Mouse (Mus musculus): Measurements from ENCODE around the gene Abcc9. TPM values are rescaled to one million over a fixed set of nuclear protein-coding genes. Genes with fewer than 3 reads are reported as not detected.
"Not testable (repeated sequence)": the region's sequence is repeated elsewhere in the genome, so short reads cannot be mapped to it uniquely, and the experiment has no call there.

Abcc9 gene
- polyA plus RNA-seq, 2 experiments from 2014 or later = not detected

DNA sequence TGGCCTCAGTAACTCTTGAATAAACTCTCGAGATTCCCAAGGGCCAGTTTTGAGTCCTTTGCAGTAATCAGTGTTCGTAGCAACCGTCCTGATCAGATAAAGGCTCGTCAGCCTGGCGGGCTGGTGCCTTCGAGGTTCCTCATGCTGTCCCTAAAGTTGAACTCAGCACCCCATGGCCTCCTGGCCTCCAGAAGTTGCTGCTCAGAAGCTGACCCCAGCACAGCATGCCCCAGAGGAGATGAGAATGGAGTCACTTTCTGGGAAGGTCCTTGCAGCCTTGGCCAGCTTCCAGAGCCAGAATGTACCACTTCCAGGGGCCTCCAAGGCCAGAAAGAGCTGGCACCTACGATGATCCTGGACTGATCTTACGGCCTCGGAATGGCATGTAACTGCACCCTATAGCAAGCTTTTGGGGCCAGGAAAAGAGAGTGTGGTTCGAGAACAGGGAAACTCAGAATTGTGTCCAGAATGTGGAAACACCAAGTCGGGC, 1.4 kb upstream of the Abcc9 start:
- no peak for ATAC-seq

DNA sequence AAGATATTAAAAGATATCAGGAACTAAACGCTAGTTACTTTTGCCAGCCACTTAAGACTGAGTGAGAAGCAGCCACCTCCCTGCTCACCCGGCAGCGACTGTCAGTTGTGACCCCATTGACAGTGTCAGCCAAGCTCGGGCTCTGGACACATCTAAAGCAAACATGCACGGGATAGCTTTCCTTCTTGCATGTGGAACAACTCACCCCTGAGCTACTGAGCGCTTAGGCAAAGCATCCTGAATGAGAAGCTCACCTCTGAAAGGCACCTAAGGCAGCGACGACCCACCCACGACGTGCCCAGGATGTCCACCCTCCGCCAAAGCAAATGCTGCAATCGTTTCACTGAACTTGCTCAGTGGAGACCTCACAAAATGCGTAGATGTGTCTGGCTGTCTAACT, 954 bp downstream of the Abcc9 start:
- ATAC-seq = no peak

DNA sequence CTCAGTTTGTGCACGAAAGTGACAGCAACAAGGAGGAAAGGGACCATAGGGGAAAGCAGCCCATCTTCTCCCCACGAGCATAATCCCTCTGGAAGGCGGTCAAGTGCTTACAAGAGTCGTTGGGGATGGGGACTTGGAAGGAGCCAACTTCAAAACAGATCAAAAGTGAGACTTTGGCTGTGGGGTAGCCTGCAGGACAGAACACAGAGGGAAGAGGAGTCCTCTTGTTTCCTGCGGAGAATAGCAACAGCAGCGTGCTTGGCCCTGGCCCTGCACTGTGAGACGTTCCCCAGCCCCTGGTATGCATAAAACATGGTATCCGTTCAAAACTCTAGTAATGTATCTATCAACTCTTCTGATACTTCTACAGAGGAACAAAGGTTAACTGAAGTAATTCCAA, 1.4 kb downstream of the Abcc9 start:
- ATAC-seq = no peak

DNA sequence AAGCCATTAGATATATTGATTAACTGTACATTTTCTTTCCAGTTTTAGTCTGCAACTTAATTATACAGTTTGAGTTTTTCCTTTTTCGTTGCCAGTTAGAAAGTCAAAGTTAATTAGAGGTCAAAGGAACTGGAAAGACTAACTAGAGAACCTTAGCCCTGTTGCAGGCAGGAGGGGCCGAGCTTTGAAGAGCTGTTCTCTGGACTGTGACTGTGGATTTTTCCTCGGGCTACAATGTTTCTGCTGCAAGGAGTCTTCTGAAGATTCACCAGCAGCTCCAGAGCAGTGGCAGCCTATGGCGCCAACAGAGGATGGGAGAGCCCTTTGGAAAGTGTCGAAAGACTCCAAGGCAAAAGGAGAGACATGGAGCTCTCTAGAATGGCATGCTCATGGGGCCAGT, 10.0 kb downstream of the Abcc9 start:
- no peak for ATAC-seq

DNA sequence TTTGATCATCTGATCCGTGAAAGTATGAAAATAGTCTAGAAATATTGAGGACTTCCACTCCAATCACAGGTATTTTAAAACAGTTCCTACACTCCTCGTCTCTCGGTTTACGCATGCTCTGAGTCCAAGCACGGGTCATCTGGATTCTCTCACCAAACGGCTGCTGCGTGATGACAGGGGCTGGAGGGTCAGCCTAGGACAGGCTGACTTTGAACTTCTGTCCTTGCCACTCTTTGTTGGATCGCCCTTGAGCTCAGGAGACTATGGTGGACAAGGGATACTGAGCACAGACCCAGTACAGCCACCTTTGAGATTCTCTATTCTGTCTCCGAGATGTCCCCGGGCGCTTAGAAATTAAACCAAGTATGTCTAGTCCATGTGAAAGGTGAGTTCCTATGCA, 12.4 kb downstream of the Abcc9 start:
- ATAC-seq = no peak

DNA sequence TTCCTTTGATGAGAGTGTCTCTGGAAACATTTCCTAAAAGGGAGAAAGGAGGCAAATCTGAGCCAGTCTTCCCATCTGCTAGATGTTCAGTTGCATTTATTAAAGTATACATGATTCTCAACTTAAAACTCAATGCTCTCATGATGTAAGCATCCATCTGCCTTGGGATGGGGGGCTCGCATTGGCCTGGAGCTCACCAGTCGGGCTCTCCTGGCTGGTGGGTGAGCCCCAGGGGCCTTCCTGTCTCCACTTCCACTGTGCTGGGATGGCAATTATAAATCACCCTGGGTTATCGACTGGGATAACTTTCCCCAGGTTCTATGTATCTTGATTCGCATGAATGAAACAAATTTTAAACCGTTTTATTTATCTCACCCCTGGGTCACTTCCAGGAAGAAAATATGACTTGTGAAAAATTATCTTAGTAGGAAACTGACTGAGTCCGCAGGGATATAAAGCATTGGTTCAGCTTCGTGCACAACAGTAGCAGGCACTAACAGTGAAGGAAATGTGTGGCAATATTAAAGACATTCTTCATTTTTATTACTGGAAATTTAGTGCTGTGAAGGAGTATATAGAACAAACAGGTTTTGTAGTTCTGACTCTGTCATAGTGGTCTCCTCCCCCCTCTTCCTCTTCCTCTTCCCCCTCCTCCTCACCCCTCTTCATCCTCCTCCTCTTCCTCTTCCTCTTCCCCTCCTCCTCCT, 19.0 kb downstream of the Abcc9 start:
- no peak for ATAC-seq

DNA sequence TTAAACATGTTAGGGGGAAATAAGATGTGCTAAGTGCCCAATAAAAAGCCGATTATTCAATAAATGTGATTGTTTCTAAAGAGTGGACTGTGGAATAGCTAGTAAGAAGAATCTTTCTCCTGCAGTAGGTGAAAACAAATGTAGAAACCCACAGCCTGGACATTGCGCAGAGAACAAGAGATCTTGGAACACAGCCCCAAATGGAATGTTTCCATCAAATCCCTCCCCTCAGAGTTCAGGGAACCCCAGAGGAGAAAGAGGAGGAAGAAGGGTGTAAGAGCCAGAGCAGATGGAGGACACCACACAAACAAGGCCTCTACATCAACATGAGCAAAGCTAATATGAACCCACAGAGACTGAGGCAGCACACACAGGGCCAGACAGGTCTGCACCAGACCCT, 32.1 kb downstream of the Abcc9 start:
- no peak for ATAC-seq

DNA sequence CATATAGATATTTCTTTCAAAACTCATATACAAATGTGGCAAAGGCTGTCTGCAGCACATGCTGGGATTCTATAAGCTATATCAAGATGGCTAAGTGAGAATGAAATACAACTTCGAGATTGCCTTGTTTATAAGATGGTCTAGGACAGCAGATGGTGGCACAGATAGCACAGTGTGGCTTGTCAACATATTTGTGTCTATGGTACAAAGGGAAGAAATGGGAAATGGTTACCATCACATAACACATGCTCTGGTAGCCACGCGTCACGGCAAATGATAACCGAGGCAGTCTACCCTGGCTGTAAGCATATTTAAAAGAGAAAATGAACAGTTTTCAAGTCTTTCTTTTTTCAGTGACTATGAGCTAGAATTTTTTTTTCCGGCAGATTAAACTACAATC, 32.8 kb downstream of the Abcc9 start:
- ATAC-seq = no peak

DNA sequence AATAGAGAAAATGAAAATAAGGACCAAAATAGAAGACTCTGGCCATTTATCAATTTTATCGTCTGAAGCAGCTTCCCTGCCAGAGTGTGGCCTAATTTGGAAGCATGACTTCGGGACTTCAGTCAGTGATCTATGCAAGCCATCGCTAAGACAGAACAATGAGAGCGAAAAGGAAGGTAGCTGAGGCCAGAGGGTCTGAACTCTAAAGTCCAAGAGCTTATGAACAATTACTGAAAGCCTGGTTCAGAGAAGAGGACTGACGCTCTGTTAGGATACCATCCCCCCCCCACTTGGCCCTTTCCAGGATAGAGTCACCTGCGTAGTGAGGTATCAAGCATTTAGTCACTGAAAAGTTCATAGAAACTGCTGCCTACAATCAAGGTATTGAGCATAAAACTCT, 33.3 kb downstream of the Abcc9 start:
- no peak for ATAC-seq

DNA sequence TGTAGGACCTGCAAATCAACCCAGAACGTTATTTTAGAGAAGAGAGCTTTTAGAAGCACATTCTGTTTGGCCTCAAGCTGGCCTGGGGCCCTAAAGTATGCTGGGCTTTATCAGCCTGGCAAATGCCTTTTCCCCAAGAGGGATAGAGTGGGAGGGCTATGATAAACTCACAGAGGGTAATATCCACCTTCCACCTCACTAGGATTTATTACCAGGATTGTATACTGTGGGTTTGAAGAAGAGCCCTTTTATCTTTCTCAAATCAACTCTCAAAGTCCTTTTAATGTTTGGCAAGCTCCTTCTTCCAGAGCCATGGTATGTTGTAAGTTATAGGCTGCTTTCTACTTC, 33.7 kb downstream of the Abcc9 start:
- ATAC-seq = no peak

DNA sequence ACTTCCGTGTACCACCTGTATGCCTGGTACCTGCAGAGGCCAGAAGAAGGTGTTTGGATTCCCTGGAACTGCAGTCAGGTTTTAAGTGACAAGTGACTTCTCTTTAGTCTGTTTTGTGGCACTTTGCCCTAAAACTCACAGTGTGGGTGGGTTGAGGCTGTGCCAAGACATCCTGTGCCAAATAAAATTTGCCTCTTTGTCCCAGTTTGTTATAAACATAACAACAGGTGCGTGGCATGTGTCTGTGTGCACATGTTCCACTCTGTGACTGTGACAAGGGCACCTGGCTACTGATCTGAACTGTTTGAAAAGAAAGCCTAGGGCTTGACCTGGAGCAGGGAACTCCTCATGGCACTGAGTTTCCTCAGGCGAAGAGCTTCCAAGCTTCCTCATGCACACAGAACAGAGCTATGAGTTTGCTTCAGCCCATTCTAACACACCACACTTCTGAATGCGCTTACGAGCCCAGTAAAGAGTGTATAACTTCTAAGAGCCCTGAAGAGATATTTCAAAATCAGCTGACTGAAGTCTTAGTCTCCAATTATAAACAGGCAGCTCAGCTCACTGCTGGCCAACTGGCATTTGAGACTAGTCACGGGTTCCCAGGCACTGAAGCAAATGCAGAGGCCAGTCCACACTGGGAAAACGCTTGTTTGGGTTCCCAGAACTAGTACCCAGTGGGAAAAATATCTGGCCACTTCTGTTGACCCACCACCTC, 34.3 kb downstream of the Abcc9 start:
- no peak for ATAC-seq

DNA sequence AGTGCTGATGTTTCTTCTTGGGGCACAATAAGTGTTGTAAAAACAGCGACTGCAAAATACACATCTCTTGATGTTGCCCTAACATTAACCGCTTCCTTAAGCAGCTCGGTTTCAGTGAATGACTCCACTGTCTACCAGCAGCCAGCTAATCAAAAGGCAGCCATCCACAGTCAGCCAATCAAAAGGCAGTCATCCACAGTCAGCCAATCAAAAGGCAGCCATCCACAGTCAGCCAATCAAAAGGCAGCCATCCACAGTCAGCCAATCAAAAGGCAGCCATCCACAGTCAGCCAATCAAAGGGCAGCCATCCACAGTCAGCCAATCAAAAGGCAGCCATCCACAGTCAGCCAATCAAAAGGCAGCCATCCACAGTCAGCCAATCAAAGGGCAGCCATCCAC, 40.1 kb downstream of the Abcc9 start:
- ATAC-seq = not testable (repeated sequence)

DNA sequence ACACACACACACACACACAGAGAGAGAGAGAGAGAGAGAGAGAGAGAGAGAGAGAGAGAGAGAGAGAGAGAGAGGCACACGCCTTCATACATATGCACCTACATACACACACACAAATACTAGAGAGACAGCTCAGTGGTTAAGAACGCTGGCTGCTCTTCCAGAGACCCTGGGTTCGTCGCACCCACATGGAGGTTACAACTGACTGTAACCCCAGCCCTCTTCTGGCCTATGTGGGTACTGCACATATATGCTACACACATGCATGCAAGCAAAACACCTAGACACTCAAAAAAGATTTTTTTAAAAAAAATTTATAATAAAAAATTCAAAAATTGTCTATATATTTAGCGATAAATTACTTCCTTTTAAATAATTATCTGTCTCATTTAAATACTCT, 43.1 kb downstream of the Abcc9 start:
- no peak for ATAC-seq

DNA sequence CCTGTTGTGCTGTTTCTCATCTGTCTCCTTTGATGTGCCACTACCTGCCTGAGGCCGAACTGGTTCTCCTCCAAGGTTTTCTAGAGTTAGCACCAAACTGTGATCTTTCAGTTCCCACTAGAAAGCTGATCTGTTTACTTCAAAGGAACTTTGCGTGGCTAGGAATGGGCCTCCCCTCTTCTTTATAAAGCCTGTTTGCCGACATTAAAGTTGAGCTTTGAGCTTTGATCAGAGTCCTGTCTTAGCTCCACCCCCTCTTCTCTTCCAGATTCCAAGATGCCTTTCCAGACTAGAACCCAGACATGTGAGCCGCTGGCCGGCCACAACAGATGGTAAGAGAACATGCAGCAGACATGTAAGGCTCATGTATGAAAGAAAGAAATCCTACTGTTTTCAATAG, 47.6 kb downstream of the Abcc9 start:
- no peak for ATAC-seq

DNA sequence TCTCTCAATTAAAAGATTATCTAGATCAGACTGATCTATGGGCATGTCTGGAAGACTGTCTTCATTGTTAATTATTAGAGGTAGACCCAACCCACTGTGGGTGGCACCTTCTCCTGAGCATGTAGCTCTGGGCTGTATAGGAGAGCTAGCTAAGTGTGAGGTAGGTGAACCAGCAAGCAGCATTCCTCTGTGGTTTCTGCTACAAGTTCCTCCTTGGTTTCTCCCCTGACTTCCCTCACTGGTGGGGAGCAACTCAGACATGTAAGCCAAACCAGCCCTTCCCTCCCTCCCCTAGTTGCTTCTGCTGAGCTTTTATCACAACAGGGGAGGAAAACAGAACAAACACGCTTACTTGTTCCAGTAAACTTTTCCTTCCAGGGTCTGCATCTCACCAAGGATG, 49.9 kb downstream of the Abcc9 start:
- no peak for ATAC-seq

DNA sequence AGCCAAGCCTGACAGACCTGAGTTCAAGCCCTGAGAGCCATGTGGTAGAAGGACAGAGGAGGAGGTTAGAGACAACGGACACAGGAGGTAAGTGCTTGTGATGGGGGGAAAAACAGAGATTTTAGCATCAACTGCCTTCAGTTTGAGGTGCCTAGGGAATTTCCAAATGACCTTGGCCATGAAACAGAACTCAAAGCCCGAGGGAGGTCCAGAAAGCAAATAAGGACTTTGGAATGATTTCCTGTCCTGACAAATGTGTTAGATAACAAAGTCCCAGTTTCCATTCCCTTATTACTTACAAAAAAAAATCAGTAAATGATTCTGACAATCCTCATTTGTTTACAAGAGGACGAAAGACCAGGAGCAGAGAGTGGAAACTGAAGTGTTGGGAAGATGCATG, 52.8 kb downstream of the Abcc9 start:
- ATAC-seq = no peak

DNA sequence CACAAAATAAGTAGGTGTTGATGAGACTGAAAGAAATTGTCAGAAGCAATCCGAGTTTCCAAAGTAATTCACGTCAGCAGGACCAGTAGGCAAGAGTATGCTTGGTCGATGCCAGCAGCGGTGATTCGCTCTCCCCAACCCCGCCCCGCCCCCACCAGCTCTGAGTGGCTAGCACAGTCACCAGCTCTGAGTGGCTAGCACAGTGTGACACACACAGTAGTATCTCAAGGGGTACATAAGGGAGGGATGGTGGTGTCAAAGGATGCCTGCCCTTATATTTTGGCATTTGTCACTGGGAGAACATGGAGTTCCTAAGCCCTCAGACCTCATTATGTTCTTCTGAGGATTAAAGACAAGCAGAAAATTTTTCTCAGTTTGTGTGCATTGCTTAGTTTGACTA, 56.6 kb downstream of the Abcc9 start:
- ATAC-seq = no peak

DNA sequence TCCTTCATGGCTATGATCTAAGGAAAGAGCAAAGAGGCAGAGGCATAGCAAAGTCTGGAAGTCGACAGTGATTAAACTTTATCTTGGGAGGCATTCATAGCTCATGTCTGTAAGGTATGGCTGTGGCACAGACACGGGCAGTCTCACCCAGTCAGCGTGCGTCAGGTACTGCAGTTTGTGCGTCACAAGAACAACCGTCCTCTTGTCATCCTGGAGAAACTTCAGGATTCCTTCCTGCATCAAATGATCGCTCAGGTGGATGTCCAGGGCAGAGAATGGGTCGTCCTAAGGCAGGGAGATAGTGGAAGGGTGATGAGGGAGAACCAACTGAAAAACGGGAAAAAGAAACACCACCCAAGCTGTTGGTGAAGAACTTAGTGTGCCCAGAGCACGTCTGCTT, 62.8 kb downstream of the Abcc9 start:
- no peak for ATAC-seq

DNA sequence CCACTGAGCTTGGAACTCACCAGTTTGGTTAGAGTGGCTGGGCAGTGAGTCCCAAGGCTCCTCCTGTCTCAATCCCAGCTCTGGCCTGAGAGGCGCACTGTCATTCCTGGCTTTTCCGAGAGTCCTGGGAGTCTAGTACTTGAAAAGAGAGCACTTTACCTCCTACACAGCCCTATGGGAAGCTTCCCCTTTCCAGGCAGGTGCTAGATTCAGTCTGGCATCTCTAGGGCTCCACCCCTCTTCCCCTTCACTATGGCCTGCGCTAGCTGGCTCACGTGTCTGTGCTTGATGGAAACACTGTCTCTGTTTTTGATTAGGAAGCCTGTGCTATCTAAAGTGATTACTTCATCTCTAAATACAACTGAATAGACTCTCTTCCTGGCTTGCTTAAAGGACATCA, 66.5 kb downstream of the Abcc9 start:
- ATAC-seq = no peak

DNA sequence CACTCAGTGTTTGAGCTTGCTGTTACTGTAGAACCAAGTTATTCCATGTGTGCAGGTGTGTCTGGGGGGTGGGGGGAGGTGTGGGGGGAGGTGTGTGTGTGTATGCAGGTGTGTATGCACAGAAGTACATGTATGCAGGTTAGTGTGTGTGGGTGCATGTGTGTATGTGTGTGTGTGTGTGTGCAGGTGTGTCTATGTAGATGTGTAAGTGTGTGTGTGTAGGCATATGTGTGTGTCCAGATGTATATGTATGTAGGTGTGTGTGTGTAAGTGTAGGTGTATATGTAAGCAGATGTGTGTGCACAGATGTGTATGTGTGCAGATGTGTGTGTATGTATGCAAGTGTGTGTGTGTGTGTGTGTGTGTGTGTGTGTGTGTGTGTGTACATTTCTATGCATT, 66.9 kb downstream of the Abcc9 start:
- ATAC-seq = no peak

DNA sequence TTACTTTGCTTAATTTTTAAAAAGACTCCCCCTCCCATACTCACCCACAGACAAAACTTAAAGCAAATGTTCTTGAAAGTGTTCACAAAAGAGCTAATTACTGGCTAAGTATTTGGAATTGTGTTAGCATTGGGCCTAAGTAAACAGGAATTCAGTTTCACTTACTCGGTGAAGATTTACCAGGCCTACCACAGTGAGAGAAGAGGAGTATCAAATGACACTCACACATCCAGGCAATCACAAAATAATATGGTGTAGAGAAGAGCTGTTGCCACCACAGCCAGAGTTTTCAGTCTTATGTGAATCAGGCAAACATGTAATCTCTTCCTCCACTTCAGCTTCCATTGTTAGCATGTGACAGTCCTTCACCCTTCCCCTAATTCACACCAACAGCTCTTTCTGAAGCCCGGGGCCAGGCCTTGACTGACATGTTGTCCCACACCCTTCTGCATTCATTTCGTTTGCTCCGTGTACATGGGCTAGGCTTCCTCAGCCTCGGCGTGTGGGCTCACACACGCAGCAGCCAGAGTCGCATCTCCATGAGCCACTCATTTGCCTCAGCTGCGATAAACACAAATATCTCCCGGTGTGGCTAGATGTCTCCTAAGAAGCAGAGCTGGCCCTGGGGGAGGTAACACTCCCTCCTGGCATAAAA, 67.5 kb downstream of the Abcc9 start:
- ATAC-seq = no peak

DNA sequence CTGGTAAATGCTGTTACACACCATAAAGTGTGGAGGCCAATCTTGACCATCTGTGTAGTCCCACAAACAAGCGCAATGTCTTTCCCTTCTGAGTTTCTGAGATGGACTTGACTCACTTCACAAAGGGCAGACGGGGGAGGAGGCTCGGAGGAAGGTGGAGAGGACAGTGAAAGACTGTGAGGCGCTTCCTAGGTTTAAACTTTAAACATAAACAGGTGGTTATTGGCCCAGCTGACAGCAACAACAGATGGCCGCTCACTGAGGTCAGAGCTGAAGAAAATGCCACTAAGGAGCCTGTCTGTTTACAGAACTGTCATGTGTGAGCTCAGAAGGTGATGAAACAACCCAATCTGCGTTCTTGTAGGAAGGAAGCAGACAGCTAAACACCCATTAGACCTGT, 78.8 kb downstream of the Abcc9 start:
- no peak for ATAC-seq

DNA sequence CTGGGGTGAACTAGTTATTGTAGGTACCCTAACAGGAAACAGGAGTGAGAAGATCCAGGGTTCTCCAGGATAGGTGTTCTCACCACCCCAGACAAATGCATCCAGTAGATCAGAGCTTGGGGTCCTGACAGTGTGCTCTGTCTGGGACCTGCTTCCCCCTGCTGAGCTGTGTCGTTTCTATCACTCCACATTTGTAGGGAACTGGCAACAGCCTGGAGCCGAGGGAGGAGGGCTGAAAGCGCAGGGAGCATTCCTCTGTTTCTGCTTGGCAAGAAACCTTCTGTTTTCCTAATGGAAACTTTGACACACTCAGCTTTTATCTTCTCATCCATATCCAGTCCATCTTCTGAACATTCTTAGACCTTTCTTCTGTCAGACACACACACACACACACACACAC, 85.5 kb downstream of the Abcc9 start:
- ATAC-seq = no peak

DNA sequence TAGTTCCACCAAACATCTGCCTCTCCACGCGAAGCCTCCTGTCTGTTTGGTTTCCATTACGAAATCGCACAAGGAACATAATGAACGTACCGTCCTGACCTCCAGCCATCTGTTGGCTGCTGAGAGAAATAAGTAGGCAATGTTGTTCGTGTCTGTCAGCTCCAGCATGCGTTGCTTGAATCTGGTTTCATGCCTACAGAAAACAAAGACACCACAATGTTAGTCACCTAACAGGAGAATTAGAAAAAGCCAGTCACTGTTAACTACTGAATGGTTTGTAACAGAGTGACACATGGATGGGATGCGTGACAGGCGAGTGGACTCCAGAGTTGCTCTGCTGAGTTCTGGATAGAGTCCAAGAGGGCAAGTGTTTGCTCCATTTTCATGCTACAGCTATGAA, 87.8 kb downstream of the Abcc9 start:
- ATAC-seq = no peak

Measured in activated CD4-positive, CD25-positive, alpha-beta regulatory T cell, adult 4 months (primary cell).